Mouse (Mus musculus): ENCODE measurements around the gene Sh3kbp1. TPM values are rescaled to one million over a fixed set of nuclear protein-coding genes. Genes with fewer than 3 reads are reported as not detected.

Gene Sh3kbp1
- polyA plus RNA-seq, 1 experiment from 2014 or later = 85.3 TPM

GRCm38 (mm10) chrX:159969025-159969424 lies 342.0 kb downstream of the Sh3kbp1 start:
- no peak overlapping the region for H3K9ac ChIP-seq
- 71% methylated on average over 2 of the region's 2 CpGs for WGBS
- no peak overlapping the region for H3K4me2 ChIP-seq
- H3K9me3 ChIP-seq = no peaks in the 10 kb centered on the region
- H3K36me3 ChIP-seq = 0 out of 2 replicates have a peak, but pooled peaks cover 12% of the 10 kb centered on the region
- no peak overlapping the region for H3K4me3 ChIP-seq
- no peaks in the 10 kb centered on the region for H3K4me1 ChIP-seq
- peaks cover 6% of the 10 kb centered on the region; the same call in 1 of the 2 replicates for H3K27me3 ChIP-seq (replicated peaks)
- no peak overlapping the region for H3K27ac ChIP-seq (replicated peaks)
- ATAC-seq (ENCODE audit: extremely low read depth, insufficient number of reproducible peaks, low FRiP score, low TSS enrichment) = no peak

DNA sequence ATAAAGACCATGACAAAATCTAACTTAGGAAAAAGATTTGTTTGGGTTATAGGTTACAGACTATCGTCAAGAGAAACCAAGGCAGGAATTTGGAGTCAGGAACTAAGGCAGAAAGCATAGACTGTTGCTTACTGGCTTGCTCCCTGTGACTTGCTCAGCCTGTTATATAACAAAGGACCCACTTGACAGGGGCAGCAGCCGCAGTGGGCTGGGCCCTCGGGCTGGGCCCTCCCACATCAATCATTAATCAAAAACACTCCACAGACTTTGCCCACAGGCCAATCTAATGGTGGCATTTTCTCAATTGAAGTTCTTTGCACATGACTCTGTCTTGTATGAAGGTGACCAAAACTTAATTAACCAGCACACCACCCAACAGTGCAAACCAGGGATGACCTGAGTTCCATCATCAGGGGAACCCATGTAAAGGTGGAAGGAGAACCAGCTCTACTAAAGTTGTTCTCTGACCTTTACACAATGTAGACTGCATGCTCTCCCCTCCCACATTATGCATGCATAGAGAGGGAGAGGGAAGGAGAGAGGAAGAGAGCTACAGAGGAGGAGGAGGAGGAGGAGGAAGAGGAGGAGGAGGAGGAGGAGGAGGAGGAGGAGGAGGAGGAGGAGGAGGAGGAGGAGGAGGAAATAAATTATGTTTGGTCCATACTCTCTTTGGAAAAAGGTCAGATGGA lies 344.2 kb downstream of the Sh3kbp1 start:
- 64% methylated on average over 3 of the region's 3 CpGs for WGBS
- H3K4me1 ChIP-seq = no peaks in the 10 kb centered on the region

GRCm38 (mm10) chrX:159973730-159974129 lies 346.7 kb downstream of the Sh3kbp1 start:
- Histone ChIP-seq H3K4me1 (no peaks in the 10 kb centered on the region), H3K27ac (replicated peaks) (no peak overlapping the region), H3K9me3 (no peaks in the 10 kb centered on the region), H3K36me3 (0 out of 2 replicates have a peak, but pooled peaks cover 4% of the 10 kb centered on the region), H3K9ac (no peak overlapping the region), H3K27me3 (replicated peaks) (no peaks in the 10 kb centered on the region; the same call in 1 of the 2 replicates), H3K4me3 (no peak overlapping the region), H3K4me2 (no peak overlapping the region)
- WGBS = 26% methylated on average over 5 of the region's 5 CpGs
- ATAC-seq (ENCODE audit: extremely low read depth, insufficient number of reproducible peaks, low FRiP score, low TSS enrichment) = no peak

More for the DNA sequence above, 344.2 kb downstream of the Sh3kbp1 start:
- no peak for ATAC-seq (ENCODE audit: extremely low read depth, insufficient number of reproducible peaks, low FRiP score, low TSS enrichment)
- no peak overlapping the region for H3K27ac ChIP-seq (replicated peaks)
- H3K9ac ChIP-seq = no peak overlapping the region
- no peaks in the 10 kb centered on the region for H3K9me3 ChIP-seq
- no peak overlapping the region for H3K4me2 ChIP-seq
- 0 out of 2 replicates have a peak, but pooled peaks cover 9% of the 10 kb centered on the region for H3K36me3 ChIP-seq
- H3K27me3 ChIP-seq (replicated peaks) = no peaks in the 10 kb centered on the region; the same call in 1 of the 2 replicates
- H3K4me3 ChIP-seq = no peak overlapping the region

- Histone ChIP-seq H3K36me3 (no peaks in the 10 kb centered on the region), H3K27me3 (replicated peaks) (no peaks in the 10 kb centered on the region; the same call in 1 of the 2 replicates), H3K4me3 (no peak overlapping the region), H3K9me3 (no peaks in the 10 kb centered on the region), H3K4me1 (0 out of 2 replicates have a peak, but pooled peaks cover 4% of the 10 kb centered on the region), H3K27ac (replicated peaks) (no peak overlapping the region), H3K4me2 (no peak overlapping the region), H3K9ac (no peak overlapping the region)
- no peak for ATAC-seq (ENCODE audit: extremely low read depth, insufficient number of reproducible peaks, low FRiP score, low TSS enrichment)
- WGBS = 45% methylated on average over 3 of the region's 3 CpGs
These were observed 349.2 kb downstream of the Sh3kbp1 start for GRCm38 (mm10) chrX:159976243-159976642.

GRCm38 (mm10) chrX:159988002-159988960 lies 361.2 kb downstream of the Sh3kbp1 start, which contains the start of gene Map3k15:
Gene Map3k15 (plus strand): TSS chrX:159988433.
- Histone ChIP-seq H3K4me3 (peak within 1 kb of the TSS; percentile 55), H3K27me3 (replicated peaks) (peaks cover 17% of the 10 kb centered on the region), H3K9me3 (no peaks in the 10 kb centered on the region), H3K36me3 (no peaks in the 10 kb centered on the region), H3K9ac (peak within 1 kb of the TSS; percentile 69), H3K4me2 (peak within 1 kb of the TSS; percentile 78), H3K4me1 (no peaks in the 10 kb centered on the region), H3K27ac (replicated peaks) (no peak within 1 kb of the TSS)
- WGBS = 15% methylated on average over 50 of the region's 108 CpGs
- peak; percentile 25; the same call in 1 of the 2 replicates for ATAC-seq (ENCODE audit: extremely low read depth, insufficient number of reproducible peaks, low FRiP score, low TSS enrichment)

- H3K4me1 ChIP-seq = no peaks in the 10 kb centered on the region
- no peak for ATAC-seq (ENCODE audit: extremely low read depth, insufficient number of reproducible peaks, low FRiP score, low TSS enrichment)
- H3K27me3 ChIP-seq (replicated peaks) = no peaks in the 10 kb centered on the region
- no peak overlapping the region for H3K27ac ChIP-seq (replicated peaks)
- no peak overlapping the region for H3K9ac ChIP-seq
- H3K9me3 ChIP-seq = no peaks in the 10 kb centered on the region
- WGBS = 66% methylated on average over 6 of the region's 6 CpGs
- H3K4me2 ChIP-seq = no peak overlapping the region
- H3K4me3 ChIP-seq = no peak overlapping the region
- H3K36me3 ChIP-seq = no peaks in the 10 kb centered on the region
These were observed 368.7 kb downstream of the Sh3kbp1 start for GRCm38 (mm10) chrX:159995808-159996207.

Other genes with a start within 250 kb of the Sh3kbp1 start
- 0.79 and 0.84 TPM in 2 replicates for gene Map7d2, start 212.7 kb upstream of the Sh3kbp1 start, polyA plus RNA-seq (2015; fragmentation: Nextera tagmentation; extraction: Ambion mirVana)
- 12.0 and 12.4 TPM in 2 replicates for gene Bclaf3, start 100.6 kb upstream of the Sh3kbp1 start, polyA plus RNA-seq (2015; fragmentation: Nextera tagmentation; extraction: Ambion mirVana)

All from heart, embryonic 13.5 days (tissue).